Mouse (Mus musculus) embryonic fibroblast, embryonic 13.5 days (primary cell): ENCODE measurements at regions not wholly inside any gene's neighbourhood (a gene's known extent, or its start where the extent isn't known, plus 50 kb on each side); places are given as distances from the start of the nearest gene placed in this dataset.

ENCODE experiments used
- H3K27ac ChIP-seq: 2 replicates; pipeline ENCODE4 v1.5.1; 2012; ENCODE audit warnings: low read length, control low read depth, inconsistent platforms; ENCODE audit not compliant: insufficient read depth
- H3K4me1 ChIP-seq: 2 replicates; pipeline ENCODE4 v1.6.1; 2011; ENCODE audit warnings: low read length; ENCODE audit not compliant: control insufficient read depth, insufficient read depth
- H3K4me3 ChIP-seq: 2 replicates; pipeline ENCODE4 v1.5.1; 2011; ENCODE audit warnings: mild to moderate bottlenecking, control low read depth, low read length; ENCODE audit not compliant: insufficient read depth
- CTCF ChIP-seq: IDR thresholded peaks from 2 replicates; pipeline ENCODE4 v1.5.1; 2011; ENCODE audit warnings: mild to moderate bottlenecking, control low read depth, low read length, moderate library complexity, borderline replicate concordance; ENCODE audit not compliant: insufficient read depth
- POLR2A ChIP-seq: IDR thresholded peaks from 2 replicates; pipeline ENCODE4 v1.6.1; 2011; ENCODE audit warnings: low read depth, mild to moderate bottlenecking, control low read depth, low read length, moderate library complexity

GRCm38 (mm10) chr13:99696559-99696890 lies 180.2 kb upstream of the Map1b start:
- no peaks in the 10 kb centered on the region for H3K4me1 ChIP-seq
- H3K4me3 ChIP-seq = no peak overlapping the region
- TF ChIP-seq CTCF = no peak
- TF ChIP-seq POLR2A = no peak
- no peak overlapping the region for H3K27ac ChIP-seq

- Histone ChIP-seq H3K4me1 (no peaks in the 10 kb centered on the region), H3K27ac (no peak overlapping the region), H3K4me3 (no peak overlapping the region)
- no peak for TF ChIP-seq CTCF
These were observed 179.7 kb upstream of the Map1b start for GRCm38 (mm10) chr13:99695874-99696558.

- H3K4me3 ChIP-seq = no peak overlapping the region
- H3K4me1 ChIP-seq = no peaks in the 10 kb centered on the region
- TF ChIP-seq CTCF (no peak), POLR2A (no peak)
- no peak overlapping the region for H3K27ac ChIP-seq
These were observed 163.6 kb upstream of the Map1b start for GRCm38 (mm10) chr13:99679934-99680333.

GRCm38 (mm10) chr13:99679430-99679829 lies 163.1 kb upstream of the Map1b start:
- TF ChIP-seq CTCF = no peak
- TF ChIP-seq POLR2A = no peak
- Histone ChIP-seq H3K27ac (no peak overlapping the region), H3K4me3 (no peak overlapping the region)

GRCm38 (mm10) chr13:99676393-99676792 lies 160.1 kb upstream of the Map1b start:
- H3K4me1 ChIP-seq = no peaks in the 10 kb centered on the region
- TF ChIP-seq POLR2A (no peak), CTCF (no peak)
- H3K27ac ChIP-seq = no peak overlapping the region
- H3K4me3 ChIP-seq = no peak overlapping the region

More at GRCm38 (mm10) chr13:99679430-99679829, 163.1 kb upstream of the Map1b start:
- H3K4me1 ChIP-seq = no peaks in the 10 kb centered on the region

GRCm38 (mm10) chr13:99675951-99676350 lies 159.6 kb upstream of the Map1b start:
- TF ChIP-seq POLR2A (no peak), CTCF (no peak)
- Histone ChIP-seq H3K27ac (no peak overlapping the region), H3K4me3 (no peak overlapping the region)

GRCm38 (mm10) chr13:99672714-99673113 lies 156.4 kb upstream of the Map1b start:
- no peaks in the 10 kb centered on the region for H3K4me1 ChIP-seq
- H3K27ac ChIP-seq = no peak overlapping the region
- TF ChIP-seq POLR2A = no peak
- TF ChIP-seq CTCF = no peak

More at GRCm38 (mm10) chr13:99675951-99676350, 159.6 kb upstream of the Map1b start:
- no peaks in the 10 kb centered on the region for H3K4me1 ChIP-seq

GRCm38 (mm10) chr13:99671747-99672146 lies 155.4 kb upstream of the Map1b start:
- no peaks in the 10 kb centered on the region for H3K4me1 ChIP-seq

More at GRCm38 (mm10) chr13:99672714-99673113, 156.4 kb upstream of the Map1b start:
- no peak overlapping the region for H3K4me3 ChIP-seq

GRCm38 (mm10) chr13:99669987-99670534 lies 153.7 kb upstream of the Map1b start:
- TF ChIP-seq CTCF (no peak), POLR2A (no peak)
- Histone ChIP-seq H3K4me1 (no peaks in the 10 kb centered on the region), H3K4me3 (no peak overlapping the region), H3K27ac (no peak overlapping the region)

More at GRCm38 (mm10) chr13:99671747-99672146, 155.4 kb upstream of the Map1b start:
- no peak overlapping the region for H3K27ac ChIP-seq
- no peak for TF ChIP-seq CTCF
- no peak for TF ChIP-seq POLR2A
- H3K4me3 ChIP-seq = no peak overlapping the region

- Histone ChIP-seq H3K4me3 (no peak overlapping the region), H3K27ac (no peak overlapping the region), H3K4me1 (no peaks in the 10 kb centered on the region)
- TF ChIP-seq POLR2A (no peak), CTCF (no peak)
These were observed 152.3 kb upstream of the Map1b start for GRCm38 (mm10) chr13:99668613-99669012.
